Comparison of ENCODE assay signal across 34 mouse cellular contexts in the genomic region with DNA sequence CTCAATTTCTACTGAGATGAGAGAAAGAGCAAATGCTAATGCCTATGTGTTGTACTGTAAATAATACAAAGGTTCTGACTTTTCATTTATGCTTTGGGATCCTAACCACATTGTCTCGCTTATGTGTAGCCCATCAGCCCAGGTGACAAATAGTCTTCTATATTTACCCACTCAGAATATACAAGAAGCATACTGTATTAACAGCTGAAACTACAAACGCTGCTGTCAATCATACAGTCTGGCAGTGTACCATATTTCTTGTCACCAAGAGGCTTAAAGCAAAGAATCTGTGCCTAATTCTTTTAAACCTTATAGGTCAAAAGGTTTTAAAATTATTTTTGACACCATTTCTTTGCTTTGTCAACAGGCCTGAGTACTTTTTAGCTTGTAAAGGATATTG.
"Had no signal": no experiment of that assay in that cellular context is flagged by ENCODE, and none has a peak within 500 bp of the region (broad histone marks: within the 10 kb centered on the region; RNA-seq: fewer than 3 reads in every experiment).

No protein-coding gene starts in this region.

- H3K27ac ChIP-seq: heart, embryonic 10.5 days; heart, embryonic 13.5 days; heart, embryonic 15.5 days; hindbrain, embryonic 10.5 days; hindbrain, embryonic 12.5 days; hindbrain, embryonic 13.5 days; hindbrain, embryonic 14.5 days; hindbrain, embryonic 15.5 days; hindbrain, postnatal 0 days; intestine, embryonic 15.5 days; kidney, embryonic 15.5 days; kidney, postnatal 0 days; layer of hippocampus, adult 2 months had no signal

- H3K27me3 ChIP-seq: heart, embryonic 12.5 days; heart, embryonic 13.5 days; heart, embryonic 15.5 days; hindbrain, embryonic 12.5 days; hindbrain, embryonic 13.5 days; hindbrain, embryonic 15.5 days; intestine, embryonic 15.5 days; kidney, embryonic 15.5 days had no signal

- ATAC-seq: hindbrain, embryonic 16.5 days; hindbrain, postnatal 0 days; inflammation-experienced regulatory T-cells, adult 6 months; intestine, embryonic 15.5 days; intestine, embryonic 16.5 days; intestine, postnatal 0 days had no signal

- H3K36me3 ChIP-seq: heart, embryonic 10.5 days; heart, embryonic 12.5 days; heart, embryonic 13.5 days; heart, embryonic 15.5 days; hindbrain, embryonic 10.5 days; hindbrain, embryonic 12.5 days; hindbrain, embryonic 13.5 days; hindbrain, embryonic 15.5 days; intestine, embryonic 15.5 days; kidney, embryonic 15.5 days had no signal

- H3K4me3 ChIP-seq: heart, embryonic 10.5 days; heart, embryonic 12.5 days; heart, embryonic 13.5 days; heart, embryonic 15.5 days; hindbrain, embryonic 10.5 days; hindbrain, embryonic 12.5 days; hindbrain, embryonic 13.5 days; hindbrain, embryonic 15.5 days; intestine, embryonic 15.5 days; kidney, embryonic 15.5 days; layer of hippocampus, adult 2 months had no signal

- H3K9me3 ChIP-seq: heart, embryonic 10.5 days; heart, embryonic 12.5 days; heart, embryonic 13.5 days; heart, embryonic 15.5 days; hindbrain, embryonic 10.5 days; hindbrain, embryonic 12.5 days; hindbrain, embryonic 13.5 days; hindbrain, embryonic 15.5 days; intestine, embryonic 15.5 days; kidney, embryonic 15.5 days had no signal

- DNase-seq: heart, postnatal 10 days; heart, postnatal 14 days; heart, postnatal 36 days; heart, postnatal 4 days; kidney, adult 11 months; kidney, adult 18-20 months; kidney, adult 2 months; kidney, adult 8-10 months; kidney, postnatal 10 days; kidney, postnatal 14 days; kidney, postnatal 25 days; kidney, postnatal 36 days; kidney, postnatal 4 days; layer of hippocampus, adult 9-11 months; layer of hippocampus, postnatal 36 days had no signal

- H3K4me2 ChIP-seq: heart, embryonic 11.5 days; heart, embryonic 12.5 days; heart, embryonic 13.5 days; heart, embryonic 15.5 days; hindbrain, embryonic 12.5 days; hindbrain, embryonic 13.5 days; hindbrain, embryonic 14.5 days; hindbrain, embryonic 15.5 days; intestine, embryonic 15.5 days; kidney, embryonic 15.5 days had no signal

- H3K9ac ChIP-seq: heart, embryonic 12.5 days; heart, embryonic 13.5 days; heart, embryonic 15.5 days; hindbrain, embryonic 12.5 days; hindbrain, embryonic 13.5 days; hindbrain, embryonic 14.5 days; hindbrain, embryonic 15.5 days; intestine, embryonic 15.5 days; kidney, embryonic 15.5 days had no signal

- H3K4me1 ChIP-seq: heart, embryonic 10.5 days; heart, embryonic 12.5 days; heart, embryonic 15.5 days; hindbrain, embryonic 10.5 days; hindbrain, embryonic 12.5 days; hindbrain, embryonic 13.5 days; hindbrain, embryonic 15.5 days; intestine, embryonic 15.5 days; kidney, embryonic 15.5 days had no signal
